Mouse (Mus musculus): Measurements from ENCODE around the gene Clec16a. TPM values are rescaled to one million over a fixed set of nuclear protein-coding genes. Genes with fewer than 3 reads are reported as not detected.

The Clec16a gene
- polyA plus RNA-seq, 1 experiment = 6.3 TPM

GRCm38 (mm10) chr16:10641146-10641545, 96.0 kb downstream of the Clec16a start:
- Histone ChIP-seq H3K27ac (ENCODE audit: control insufficient read depth, insufficient read depth, low read depth, low read length, poor library complexity) (no peak overlapping the region), H3K4me3 (replicated peaks; ENCODE audit: control insufficient read depth, low read depth, low read length) (no peak overlapping the region), H3K4me1 (ENCODE audit: control insufficient read depth, insufficient read depth, low read length) (no peaks in the 10 kb centered on the region)
- TF ChIP-seq POLR2A (IDR thresholded peaks at IDR 0.05; ENCODE audit: borderline replicate concordance, control insufficient read depth, low read depth, low read length) (no peak), CTCF (IDR thresholded peaks at IDR 0.05; ENCODE audit: control insufficient read depth, insufficient read depth, low read length) (no peak)
- WGBS = 64% methylated on average over 1 of the region's 1 CpGs

DNA sequence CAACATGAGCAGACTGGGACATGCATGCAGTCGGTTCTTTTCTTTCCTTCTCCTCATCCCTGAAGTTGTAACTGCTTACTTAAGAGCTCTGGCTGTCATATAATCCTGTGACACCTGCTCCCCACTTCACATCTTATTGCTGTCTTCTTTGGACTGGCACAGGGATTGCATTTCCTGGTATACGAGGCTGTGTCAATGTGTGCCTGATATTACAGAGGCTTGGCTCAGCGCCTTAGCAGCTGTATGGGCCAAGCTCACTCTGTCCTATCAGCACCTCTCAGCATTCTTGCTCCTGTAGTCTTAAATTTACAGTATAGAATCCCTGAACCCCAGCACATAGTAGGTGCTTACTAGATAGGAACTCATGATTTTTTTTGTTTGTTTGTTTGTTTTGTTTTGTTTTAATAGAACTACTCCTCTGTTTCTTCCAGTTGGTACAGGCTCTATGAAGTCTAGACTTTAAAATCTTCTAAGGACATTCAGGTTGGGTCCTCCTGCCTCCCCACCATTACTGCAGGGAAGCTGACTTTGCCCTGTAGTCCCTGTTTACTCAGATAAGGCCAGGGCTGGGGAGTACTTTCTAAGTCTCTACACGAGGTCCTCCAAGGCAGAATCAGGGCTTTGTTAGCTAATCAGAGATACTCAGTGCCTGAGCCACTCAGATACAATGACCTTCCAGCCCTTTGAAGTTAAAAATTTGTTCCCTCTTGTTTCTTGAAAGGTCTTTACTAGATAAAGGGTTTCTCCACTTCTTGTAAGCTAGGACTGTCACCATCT, 97.9 kb downstream of the Clec16a start:
- Histone ChIP-seq H3K27ac (ENCODE audit: control insufficient read depth, insufficient read depth, low read depth, low read length, poor library complexity) (no peak overlapping the region), H3K4me3 (replicated peaks; ENCODE audit: control insufficient read depth, low read depth, low read length) (no peak overlapping the region), H3K4me1 (ENCODE audit: control insufficient read depth, insufficient read depth, low read length) (no peaks in the 10 kb centered on the region)
- TF ChIP-seq POLR2A (IDR thresholded peaks at IDR 0.05; ENCODE audit: borderline replicate concordance, control insufficient read depth, low read depth, low read length) (no peak), CTCF (IDR thresholded peaks at IDR 0.05; ENCODE audit: control insufficient read depth, insufficient read depth, low read length) (no peak)
- WGBS = 48% methylated on average over 4 of the region's 4 CpGs

DNA sequence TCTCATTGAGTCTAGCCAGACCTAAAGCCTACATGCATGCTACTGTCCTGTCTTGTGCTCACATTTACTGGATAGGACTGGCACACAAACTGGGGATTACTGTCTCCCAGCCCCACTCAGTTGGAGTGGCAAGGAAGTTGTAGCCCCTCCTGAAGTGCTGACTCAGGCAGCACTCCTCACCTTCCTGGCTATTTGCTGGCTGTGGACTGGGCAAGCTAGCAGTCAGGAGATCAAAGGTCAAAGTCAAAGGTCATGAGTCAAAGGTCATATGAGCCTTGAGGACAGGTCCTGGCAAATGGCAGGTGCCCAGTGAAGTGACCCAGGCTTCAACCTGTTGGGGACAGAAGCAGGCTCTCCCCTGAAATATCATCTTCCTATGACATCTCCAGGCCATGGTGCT, 99.1 kb downstream of the Clec16a start:
- Histone ChIP-seq H3K27ac (ENCODE audit: control insufficient read depth, insufficient read depth, low read depth, low read length, poor library complexity) (no peak overlapping the region), H3K4me1 (ENCODE audit: control insufficient read depth, insufficient read depth, low read length) (no peaks in the 10 kb centered on the region), H3K4me3 (replicated peaks; ENCODE audit: control insufficient read depth, low read depth, low read length) (no peak overlapping the region)
- TF ChIP-seq POLR2A (IDR thresholded peaks at IDR 0.05; ENCODE audit: borderline replicate concordance, control insufficient read depth, low read depth, low read length) (no peak), CTCF (IDR thresholded peaks at IDR 0.05; ENCODE audit: control insufficient read depth, insufficient read depth, low read length) (no peak)

GRCm38 (mm10) chr16:10644731-10645130, 99.6 kb downstream of the Clec16a start:
- Histone ChIP-seq H3K4me3 (replicated peaks; ENCODE audit: control insufficient read depth, low read depth, low read length) (no peak overlapping the region), H3K4me1 (ENCODE audit: control insufficient read depth, insufficient read depth, low read length) (no peaks in the 10 kb centered on the region), H3K27ac (ENCODE audit: control insufficient read depth, insufficient read depth, low read depth, low read length, poor library complexity) (no peak overlapping the region)
- no peak for TF ChIP-seq POLR2A (IDR thresholded peaks at IDR 0.05; ENCODE audit: borderline replicate concordance, control insufficient read depth, low read depth, low read length)
- no peak for TF ChIP-seq CTCF (IDR thresholded peaks at IDR 0.05; ENCODE audit: control insufficient read depth, insufficient read depth, low read length)
- 93% methylated on average over 8 of the region's 8 CpGs for WGBS

GRCm38 (mm10) chr16:10651804-10652203, 106.7 kb downstream of the Clec16a start:
- H3K4me1 ChIP-seq (ENCODE audit: control insufficient read depth, insufficient read depth, low read length) = no peaks in the 10 kb centered on the region
- TF ChIP-seq CTCF (IDR thresholded peaks at IDR 0.05; ENCODE audit: control insufficient read depth, insufficient read depth, low read length) (no peak), POLR2A (IDR thresholded peaks at IDR 0.05; ENCODE audit: borderline replicate concordance, control insufficient read depth, low read depth, low read length) (no peak)

DNA sequence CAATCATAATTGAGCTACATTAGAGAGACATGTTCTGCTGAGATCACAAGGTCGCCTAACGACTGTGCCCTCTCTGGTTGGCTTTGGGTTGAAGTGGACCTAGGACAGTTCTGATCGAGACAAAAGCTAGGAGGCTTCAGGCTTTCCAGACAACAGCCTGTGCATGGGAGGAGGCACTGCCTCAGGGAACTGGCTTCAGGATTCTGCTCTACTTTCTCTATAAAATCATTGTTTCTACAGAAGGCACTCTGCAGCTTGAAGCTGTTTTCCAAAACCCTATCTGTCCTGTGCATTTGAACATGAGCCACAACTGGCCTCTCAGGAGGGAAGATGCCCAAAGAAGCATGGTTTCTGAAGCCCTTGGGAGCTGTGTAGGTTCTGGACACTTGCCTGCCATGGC, 107.8 kb downstream of the Clec16a start:
- H3K4me1 ChIP-seq (ENCODE audit: control insufficient read depth, insufficient read depth, low read length) = no peaks in the 10 kb centered on the region
- H3K27ac ChIP-seq (ENCODE audit: control insufficient read depth, insufficient read depth, low read depth, low read length, poor library complexity) = no peak overlapping the region
- WGBS = 82% methylated on average over 3 of the region's 3 CpGs
- TF ChIP-seq POLR2A (IDR thresholded peaks at IDR 0.05; ENCODE audit: borderline replicate concordance, control insufficient read depth, low read depth, low read length) (no peak), CTCF (IDR thresholded peaks at IDR 0.05; ENCODE audit: control insufficient read depth, insufficient read depth, low read length) (no peak)
- no peak overlapping the region for H3K4me3 ChIP-seq (replicated peaks; ENCODE audit: control insufficient read depth, low read depth, low read length)

More at GRCm38 (mm10) chr16:10651804-10652203, 106.7 kb downstream of the Clec16a start:
- Histone ChIP-seq H3K27ac (ENCODE audit: control insufficient read depth, insufficient read depth, low read depth, low read length, poor library complexity) (no peak overlapping the region), H3K4me3 (replicated peaks; ENCODE audit: control insufficient read depth, low read depth, low read length) (no peak overlapping the region)

GRCm38 (mm10) chr16:10655236-10655635, 110.1 kb downstream of the Clec16a start:
- 41% methylated on average over 3 of the region's 3 CpGs for WGBS
- TF ChIP-seq POLR2A (IDR thresholded peaks at IDR 0.05; ENCODE audit: borderline replicate concordance, control insufficient read depth, low read depth, low read length) (no peak), CTCF (IDR thresholded peaks at IDR 0.05; ENCODE audit: control insufficient read depth, insufficient read depth, low read length) (no peak)
- H3K4me3 ChIP-seq (replicated peaks; ENCODE audit: control insufficient read depth, low read depth, low read length) = no peak overlapping the region
- no peaks in the 10 kb centered on the region for H3K4me1 ChIP-seq (ENCODE audit: control insufficient read depth, insufficient read depth, low read length)
- H3K27ac ChIP-seq (ENCODE audit: control insufficient read depth, insufficient read depth, low read depth, low read length, poor library complexity) = no peak overlapping the region

DNA sequence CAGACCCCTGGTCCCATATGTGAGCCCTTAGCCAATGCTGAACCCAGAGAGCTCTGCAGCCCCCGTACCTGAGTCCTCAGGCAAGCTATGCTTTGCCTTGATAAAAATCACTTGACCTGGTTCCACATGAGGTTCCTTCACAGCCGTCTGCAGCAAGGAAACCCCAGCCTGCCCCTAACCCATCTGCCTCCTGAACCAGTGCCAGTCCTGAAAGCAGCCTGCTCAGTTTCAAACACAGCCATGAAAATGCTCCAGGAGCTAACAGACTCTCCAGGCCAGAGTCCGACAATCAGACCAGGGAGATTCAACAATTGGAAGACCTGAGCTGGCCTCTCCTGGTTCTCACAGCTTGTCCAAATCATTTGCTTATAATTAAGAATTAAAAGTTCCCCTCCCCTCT, 110.8 kb downstream of the Clec16a start:
- Histone ChIP-seq H3K4me1 (ENCODE audit: control insufficient read depth, insufficient read depth, low read length) (no peaks in the 10 kb centered on the region), H3K27ac (ENCODE audit: control insufficient read depth, insufficient read depth, low read depth, low read length, poor library complexity) (no peak overlapping the region), H3K4me3 (replicated peaks; ENCODE audit: control insufficient read depth, low read depth, low read length) (no peak overlapping the region)
- 62% methylated on average over 3 of the region's 3 CpGs for WGBS
- TF ChIP-seq POLR2A (IDR thresholded peaks at IDR 0.05; ENCODE audit: borderline replicate concordance, control insufficient read depth, low read depth, low read length) = no peak
- no peak for TF ChIP-seq CTCF (IDR thresholded peaks at IDR 0.05; ENCODE audit: control insufficient read depth, insufficient read depth, low read length)
